Mouse (Mus musculus) T-helper 17 cell (primary cell): Measurements from ENCODE around the gene Fam69a.

ENCODE experiments used
- in situ Hi-C, 2 experiments: fragments of 300-600 bp; cut with MboI, MseI; formaldehyde crosslinking; loops; 1 replicate in 1 of 2; 2 replicates in 1 of 2; pipeline ENCODE4 v1.15.1; 2025; ENCODE audit warnings: high pct_unique_total_duplicates in 2 of 2

Gene Fam69a

DNA sequence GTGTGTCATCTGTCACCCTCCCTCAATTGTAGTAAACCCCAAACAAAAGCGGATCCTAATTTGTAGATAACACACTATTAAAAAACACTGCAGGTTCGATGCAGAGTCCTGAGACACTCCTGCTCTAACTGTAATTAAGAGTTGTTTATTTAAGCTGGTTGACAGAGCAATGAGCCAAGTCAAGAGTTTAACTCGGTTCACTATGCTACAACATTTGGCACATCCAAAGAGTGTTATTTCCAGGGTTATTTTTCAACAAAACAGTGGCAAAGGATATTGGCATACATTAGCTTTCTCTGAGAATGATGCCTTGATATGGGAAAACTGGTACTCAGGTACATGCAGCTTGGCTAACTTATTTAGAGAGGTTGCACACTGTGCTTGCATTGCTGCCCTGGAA, 4.9 kb downstream of the Fam69a start:
- in situ Hi-C loops: no loop called here

DNA sequence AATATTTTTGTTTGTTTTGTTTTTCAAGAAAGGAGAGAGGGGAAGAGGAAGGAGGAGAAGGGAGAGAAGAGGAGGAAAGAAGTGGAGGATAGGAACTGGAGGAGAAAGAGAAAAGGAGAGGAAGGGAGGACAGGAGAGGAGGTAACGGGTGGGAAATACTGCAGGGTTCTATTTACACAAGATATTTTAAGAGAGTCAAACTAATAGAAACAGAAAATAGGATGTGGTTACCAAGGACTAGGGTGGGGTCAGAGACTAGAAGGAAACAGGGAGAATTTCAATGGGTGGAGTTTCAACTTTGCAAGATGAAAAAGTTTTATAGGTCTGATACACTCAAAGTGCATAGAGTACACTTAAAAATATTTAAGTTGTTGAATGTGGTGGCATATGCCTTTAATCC, 7.0 kb downstream of the Fam69a start:
- in situ Hi-C loops: loop anchor here in 1 of 2 experiments (10.0 kb wide), 1 partner anchor 625 kb away; no protein-coding TSS in a partner anchor

DNA sequence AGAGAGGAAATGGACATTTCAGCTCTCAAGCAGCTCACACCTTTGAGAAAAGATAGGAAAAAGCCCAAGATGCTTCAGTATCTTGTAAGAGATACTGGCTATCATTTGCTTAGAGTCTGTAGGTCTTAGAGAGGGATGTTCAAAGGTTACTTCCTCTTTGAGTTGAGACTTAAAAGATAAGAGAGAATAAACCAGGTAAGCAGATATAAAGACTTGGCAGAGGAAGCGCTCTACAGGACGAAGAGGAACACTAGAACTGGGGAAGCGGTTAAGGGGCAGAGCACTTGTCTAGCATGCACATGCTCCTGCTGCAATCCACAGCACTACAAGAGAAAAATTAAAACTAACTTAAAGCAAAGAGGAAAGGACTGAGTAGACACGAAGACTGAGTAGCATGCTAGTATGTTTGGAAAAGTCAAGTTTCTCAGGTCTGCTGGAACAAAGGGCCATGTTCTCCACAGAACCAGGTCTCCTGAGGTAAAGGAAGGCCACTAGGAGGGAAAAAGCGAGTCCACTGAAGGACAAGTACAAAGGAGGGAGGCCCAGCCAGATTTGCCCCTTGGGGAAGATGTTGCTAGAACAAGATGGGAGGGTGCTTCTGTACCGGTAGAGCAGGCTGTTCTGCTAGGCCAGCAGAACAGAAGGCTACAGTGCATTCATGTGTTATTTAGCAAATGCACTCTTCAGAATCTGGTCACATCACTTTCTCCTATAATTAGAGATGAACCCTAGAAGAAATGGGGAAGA, 8.4 kb downstream of the Fam69a start:
- in situ Hi-C loops: loop anchor here in 1 of 2 experiments (10.0 kb wide), 1 partner anchor 624 kb away; no protein-coding TSS in a partner anchor

DNA sequence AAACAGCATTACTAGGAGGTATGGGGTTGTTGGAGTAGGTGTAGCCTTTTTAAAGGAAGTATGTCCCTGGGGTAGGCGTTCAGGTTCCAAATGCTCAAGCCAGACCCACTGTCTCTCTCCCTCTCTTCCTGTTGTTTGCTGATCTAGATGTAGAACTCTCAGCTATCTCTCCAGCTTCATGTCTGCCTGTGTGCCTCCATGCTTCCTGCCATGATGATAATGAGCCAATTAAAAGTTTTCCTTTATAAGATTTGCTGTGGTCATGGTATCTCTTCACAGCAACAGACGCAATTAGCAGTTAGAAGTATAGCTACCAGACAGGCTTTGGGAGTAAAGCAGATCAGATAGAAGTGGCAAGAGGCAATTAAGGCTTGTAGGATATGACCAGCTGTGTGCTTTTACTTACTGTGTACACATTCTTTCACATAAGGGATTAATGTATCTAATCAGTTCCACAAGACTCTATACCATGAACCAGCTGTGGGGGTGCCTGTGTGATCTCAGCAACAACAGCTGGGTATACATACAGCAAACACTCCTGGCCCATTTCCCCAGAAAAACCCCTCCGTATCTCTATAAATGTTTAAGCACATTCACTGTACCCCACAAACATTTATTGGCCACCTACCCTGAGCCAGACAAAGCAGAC, 9.1 kb downstream of the Fam69a start:
- in situ Hi-C loops: loop anchor here in 1 of 2 experiments (10.0 kb wide), 1 partner anchor 623 kb away; no protein-coding TSS in a partner anchor

DNA sequence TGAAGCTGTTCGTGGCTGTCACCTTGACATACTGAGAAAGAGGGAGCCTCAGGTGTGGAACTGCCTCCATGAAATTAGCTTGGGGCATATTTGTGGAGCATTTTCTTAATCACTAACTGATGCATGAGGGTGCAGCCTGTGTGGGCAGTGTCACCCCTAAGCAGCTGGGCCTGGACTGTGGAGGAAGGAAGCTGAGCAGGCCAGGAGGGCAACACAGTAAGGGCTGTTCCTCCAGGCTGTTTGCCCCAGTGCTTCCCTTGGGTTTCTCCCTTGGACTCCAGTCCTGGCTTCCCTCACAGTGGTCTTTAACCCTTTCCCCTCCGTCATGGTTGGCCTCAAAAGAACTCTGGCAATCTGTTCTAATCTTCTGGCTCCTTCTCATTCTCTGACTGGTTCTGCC, 13.6 kb downstream of the Fam69a start:
- in situ Hi-C loops: loop anchor here in 1 of 2 experiments (10.0 kb wide), 1 partner anchor 619 kb away; no protein-coding TSS in a partner anchor

DNA sequence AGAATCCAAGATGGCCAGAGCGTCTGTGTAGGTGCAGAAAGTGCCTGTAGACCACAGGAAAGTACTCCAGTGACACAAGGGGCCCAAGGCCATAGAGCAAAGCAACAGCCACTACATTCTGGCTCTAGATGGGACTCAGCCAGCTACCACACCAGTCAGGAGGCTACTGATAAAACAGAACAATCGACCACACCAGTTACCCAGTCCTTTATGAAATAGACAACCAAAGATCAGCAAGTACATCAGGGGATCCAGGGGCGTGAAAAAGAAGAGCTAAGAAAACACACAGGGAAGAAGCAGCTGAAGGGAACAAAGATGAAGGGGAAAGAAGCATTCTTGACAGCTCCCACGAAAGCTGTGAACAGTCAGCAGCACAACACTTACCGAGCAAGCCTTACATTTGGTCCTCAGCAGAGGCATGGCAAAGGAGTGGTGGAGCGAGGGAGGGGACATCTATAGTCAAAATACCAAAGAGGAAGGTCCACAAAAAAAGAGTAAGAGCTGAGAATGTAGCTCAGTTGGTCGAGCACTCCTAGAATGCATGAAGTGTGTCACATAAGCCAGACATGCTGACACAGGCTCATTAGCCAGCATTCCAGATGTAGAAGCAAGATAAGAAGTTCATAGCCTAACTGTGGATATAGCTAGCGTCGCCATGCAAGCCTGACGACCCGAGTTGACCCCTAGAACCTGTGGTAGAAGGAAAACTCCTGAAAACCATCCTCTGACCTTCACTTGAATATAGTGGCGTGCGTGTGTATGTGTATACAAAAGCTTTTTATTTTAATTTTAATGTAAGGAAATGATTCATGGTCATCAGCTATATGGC, 14.2 kb downstream of the Fam69a start:
- in situ Hi-C loops: loop anchor here in 1 of 2 experiments (10.0 kb wide), 1 partner anchor 618 kb away; no protein-coding TSS in a partner anchor

DNA sequence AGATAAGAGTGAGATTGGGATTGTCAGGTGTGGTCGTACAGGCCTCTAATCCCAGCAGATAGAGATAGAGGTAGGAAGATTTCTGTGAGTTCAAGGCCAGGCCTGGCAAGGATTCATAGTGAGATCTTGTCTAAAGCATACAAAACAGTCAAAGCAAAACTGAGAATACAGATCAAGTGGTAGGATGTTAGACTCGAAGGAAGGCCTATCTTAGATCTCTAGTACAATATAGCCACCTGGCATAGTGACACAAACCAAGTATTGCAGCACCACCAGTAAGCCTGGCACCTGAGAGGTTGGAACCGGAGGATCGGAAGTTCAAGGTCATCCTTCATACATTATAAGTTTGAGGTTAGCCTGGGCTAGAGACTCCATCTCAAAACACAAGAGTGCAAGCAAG, 15.8 kb downstream of the Fam69a start:
- in situ Hi-C loops: loop anchor here in 1 of 2 experiments (10.0 kb wide), 1 partner anchor 616 kb away; no protein-coding TSS in a partner anchor

DNA sequence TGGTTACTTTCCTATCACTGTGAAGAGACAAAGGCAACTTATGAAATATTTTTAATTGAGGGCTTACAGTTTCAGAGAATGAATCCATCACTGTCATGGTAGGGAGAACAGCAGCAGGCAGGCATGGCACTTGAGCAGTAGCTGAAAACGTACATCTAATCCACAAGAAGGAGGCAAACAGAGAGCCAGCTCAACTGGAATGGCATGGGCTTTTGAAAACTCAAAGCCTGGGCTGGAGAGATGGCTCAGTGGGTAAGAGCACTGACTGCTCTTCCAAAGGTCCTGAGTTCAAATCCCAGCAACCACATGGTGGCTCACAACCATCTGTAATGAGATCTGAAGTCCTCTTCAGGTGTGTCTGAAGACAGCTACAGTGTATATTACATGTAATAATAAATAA, 17.1 kb downstream of the Fam69a start:
- in situ Hi-C loops: loop anchor here in 1 of 2 experiments (10.0 kb wide), 1 partner anchor 615 kb away; no protein-coding TSS in a partner anchor

DNA sequence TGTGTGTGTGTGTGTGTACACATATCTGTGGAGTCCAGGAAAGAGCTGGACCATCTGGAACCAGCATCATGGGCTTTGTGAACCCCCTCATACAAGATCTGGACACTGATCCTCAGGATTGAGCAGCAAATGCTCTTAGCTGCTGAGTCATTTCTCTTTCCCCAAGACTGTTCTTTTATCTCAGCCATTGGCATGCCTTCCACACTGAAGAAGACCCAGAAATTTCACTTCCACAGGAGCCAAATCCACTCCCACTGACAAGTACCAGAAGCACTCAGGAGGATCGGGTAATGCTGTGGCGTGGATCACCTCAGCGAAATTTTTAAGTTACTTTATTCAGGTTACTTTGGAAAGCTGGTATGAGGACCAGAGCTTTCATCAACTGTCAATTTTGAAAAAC, 18.8 kb downstream of the Fam69a start:
- in situ Hi-C loops: no loop called here

DNA sequence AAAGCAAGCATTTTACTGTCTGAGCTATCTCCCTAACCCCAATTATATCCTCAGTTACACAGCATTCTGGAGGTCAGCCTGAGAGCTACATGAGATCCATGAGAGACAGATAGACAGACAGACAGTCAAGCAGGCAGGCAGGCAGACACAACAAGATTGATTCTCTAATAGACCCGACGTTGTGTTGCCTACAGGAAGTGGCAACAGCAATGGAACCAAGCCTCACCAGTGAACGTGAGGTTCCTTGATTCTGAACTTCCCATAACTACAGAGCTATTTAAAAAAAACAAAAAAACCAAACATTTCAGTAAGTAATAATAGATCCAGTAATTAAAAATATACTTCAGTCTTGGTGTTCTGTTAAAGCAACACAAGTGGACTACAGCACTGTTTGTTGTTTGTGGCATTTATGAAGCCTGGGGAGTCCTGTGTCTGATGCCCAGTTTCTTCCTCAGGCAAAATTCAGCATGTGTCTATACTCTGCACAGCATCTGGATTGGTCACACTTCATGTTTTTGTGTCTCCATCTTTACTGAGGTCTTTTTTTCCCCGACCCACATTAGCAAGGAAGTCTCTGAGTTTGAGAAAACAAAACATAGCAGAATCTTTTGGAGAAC, 19.9 kb downstream of the Fam69a start:
- in situ Hi-C loops: no loop called here

DNA sequence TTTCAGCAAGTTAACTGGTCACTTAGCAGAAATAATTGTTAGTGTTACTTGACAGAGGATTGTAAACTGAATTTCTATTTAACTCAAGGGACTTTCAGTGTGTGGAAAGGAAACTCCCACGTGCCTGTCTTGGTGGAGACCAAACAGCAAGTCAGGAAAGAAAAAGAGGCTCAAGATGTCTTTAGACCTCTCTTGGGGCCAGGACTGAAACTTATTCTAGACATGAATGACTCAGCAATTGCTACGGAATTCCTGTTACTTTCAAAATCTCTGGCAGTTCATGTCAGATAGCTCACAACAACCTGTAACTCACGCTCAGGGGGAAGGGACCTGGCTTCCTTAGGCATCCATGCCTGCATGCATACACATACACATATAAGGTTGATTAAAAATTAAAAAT, 20.7 kb downstream of the Fam69a start:
- in situ Hi-C loops: no loop called here

DNA sequence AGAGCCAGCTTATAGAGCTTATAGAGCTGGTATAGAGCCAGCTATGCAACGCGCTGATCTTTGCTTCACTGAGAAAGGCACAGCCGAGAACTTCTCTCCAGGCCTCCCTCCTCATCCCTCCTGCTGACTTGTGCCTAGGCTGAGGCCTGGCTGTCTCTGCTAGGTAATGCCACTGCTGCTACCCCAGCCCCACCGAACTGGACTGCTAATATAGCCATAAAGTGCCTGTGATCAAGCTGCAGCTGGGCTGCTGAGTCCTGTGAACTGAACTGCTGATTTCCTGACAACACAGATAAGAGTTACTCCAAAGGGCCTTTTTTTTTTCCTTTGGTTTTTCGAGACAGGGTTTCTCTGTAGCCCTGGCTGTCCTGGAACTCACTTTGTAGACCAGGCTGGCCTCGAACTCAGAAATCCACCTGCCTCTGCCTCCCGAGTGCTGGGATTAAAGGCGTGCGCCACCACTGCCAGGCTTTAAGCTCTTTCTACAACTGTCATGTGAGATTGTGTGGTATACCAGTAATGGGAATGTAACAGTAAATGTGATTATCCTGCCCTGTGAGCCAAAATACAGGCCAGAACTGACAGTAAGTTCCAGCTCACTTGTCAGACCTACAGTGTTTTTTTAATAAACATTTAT, 21.4 kb downstream of the Fam69a start:
- in situ Hi-C loops: no loop called here

DNA sequence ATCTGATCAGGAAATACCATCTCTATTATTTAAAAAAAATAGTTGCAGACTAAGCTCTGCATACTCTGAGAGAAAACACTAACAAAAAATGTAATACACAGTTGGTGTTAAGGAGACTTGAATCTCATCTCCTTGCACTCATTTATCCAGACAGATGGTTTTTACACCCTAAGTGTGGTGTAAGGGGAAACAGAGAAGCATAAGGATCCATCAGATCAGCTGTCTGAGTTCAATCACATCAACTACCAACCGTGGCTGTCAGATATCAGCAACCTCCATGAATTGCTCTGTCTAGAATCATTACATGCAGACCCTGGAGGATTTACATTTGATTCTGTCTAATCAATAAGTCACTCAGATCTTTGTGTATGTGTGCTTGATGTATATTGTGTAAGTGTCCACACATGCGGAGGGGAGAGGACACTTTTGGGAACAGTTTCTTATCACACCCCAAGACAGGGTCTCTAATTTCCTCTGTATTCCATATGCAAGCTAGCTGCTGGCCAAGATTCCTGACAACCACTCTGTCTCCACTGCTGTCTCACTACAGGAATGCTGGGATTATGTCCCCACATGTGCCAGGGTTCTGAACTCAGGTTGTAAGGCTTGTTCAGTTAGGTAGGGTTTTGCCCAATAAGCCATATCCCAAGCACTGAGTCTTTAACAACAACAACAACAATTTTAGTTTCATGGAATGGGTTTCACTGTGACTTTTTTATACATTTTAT, 22.7 kb downstream of the Fam69a start:
- in situ Hi-C loops: no loop called here

DNA sequence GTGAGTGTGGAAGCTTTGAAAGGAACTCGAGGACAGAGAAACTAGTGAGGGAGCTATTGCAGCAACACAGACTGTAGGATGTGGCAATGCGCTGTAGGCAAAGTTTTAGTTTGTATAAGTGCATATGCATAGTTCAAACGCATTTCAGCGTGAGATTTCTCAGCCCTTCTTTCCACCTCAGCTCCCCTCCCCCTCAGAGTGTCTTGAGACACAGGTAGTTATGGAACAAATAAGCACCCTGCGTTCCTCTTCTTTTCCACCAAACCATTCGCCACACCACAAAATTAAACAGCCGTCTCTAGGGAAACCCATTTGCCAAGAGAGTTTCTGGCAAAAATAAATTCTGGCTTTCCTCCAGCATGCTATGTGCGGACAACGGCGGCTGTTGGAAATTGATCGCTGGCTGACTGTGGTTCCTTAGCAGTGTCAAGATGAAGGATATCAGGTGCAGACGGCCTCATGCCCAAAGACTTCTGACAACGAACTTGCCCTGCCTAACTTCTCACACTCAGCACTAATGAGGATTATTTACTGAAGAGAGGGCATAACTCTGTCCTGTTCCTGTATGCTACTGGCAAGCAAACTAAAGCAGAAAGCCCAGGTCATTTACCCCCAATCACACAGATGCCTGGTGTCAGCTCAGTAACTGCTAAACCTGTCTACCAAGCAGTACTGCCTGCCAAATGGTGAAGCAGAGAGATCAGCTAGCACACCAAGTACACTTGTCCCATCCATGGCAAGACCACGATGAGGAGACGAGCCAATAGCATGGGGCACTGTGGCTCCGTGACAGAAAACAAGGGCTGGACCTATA, 25.2 kb downstream of the Fam69a start:
- in situ Hi-C loops: no loop called here

DNA sequence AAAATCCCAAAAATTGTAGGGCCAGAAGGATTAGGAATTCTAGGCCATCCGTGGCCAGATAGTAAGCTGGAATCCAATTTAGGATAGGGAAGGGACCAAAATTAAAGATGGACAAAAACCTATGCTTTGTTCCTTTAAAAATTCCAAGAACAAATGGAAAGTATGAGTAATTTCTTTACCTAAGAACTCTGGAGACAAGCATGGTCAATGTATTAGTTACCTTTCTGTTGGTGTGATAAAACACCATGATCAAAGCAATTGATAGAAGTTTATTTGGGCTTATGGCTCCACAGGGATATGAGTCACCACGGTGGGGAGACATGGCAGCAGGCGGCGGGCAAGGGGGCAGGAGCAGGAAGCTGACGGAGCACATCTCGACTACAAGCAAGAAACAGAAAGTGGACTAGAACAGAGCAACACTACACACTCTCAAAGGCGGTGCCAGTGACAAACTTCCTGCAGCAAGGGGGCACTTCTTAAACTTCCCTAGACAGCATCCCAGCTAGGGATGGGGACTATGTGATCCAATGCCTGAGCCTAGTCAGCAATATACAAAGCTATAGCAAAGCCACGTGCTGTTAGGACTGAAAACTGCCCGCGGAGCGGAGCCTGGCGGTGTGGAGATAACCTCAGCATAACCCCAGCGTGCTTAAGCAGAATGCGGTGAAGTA, 26.2 kb downstream of the Fam69a start:
- in situ Hi-C loops: no loop called here

DNA sequence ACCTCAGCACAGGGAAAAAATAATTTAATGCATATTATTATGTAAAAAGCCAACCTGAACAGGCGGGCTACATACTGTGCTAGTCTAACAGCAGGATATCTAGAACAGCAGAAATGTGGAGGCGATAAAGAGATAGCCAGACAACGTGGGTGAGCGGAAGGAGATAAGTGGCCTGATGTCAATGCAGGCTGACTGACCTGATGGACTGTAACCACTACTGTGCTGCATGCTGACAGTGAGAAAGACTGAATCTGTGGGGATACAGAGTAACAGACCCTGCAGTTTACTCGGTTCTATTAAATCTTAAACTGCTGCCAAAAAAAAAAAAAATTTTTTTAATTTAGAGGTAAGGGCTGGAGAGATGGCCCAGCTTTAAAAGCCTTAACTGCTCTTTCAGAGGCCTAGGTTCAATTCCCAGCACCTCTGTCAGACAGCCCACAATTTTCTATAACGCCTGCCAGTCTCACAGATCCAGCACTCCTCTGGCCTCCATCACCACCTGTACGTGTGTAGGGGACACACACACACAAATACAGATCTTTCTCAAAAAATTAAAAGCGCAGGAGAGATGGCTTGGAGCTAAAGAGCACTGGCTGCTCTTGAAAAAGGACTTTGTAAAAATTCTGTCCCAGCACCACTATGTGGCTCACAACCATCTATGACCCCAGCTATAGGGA, 27.1 kb downstream of the Fam69a start:
- in situ Hi-C loops: no loop called here

DNA sequence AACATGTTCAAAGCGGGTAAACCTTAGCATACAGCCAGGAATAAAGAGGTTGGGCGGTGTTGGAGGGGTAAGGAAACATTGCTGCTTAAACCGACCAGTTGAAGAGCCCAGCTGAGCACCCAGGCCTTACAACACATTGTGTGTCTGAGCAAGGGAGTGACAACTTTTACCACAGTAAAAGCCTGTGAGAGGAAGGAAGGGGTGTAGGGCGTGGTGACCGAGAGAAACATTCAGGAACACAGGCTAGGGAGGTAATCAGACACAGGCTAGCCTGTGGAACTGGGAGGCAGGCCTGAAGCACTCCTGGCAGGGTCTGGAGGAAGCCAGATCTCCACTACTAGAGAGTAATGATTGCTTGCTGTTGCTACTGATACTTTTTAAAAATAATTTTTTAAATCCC, 36.2 kb downstream of the Fam69a start:
- in situ Hi-C loops: no loop called here

DNA sequence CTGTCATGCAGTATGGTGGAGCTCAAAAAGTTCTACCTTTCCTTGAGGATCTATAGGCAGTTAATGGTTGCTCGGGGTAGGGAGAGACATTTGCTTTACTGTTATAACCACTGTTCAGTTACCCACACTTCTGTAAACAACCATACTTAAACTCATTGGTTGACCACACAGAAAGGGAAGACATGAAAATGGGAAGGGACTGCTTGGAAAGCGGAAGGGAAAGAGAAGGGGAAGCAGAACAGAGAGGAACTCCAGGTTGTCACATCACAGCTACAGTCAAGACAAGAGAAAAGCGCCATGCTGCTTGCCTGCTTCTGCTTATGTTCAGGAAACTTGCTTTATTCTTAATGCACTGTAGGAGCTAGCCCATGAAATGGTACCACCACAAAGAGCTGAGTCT, 37.3 kb downstream of the Fam69a start:
- in situ Hi-C loops: no loop called here
